Mouse (Mus musculus): ENCODE results near the gene Pcp4l1.

DNA sequence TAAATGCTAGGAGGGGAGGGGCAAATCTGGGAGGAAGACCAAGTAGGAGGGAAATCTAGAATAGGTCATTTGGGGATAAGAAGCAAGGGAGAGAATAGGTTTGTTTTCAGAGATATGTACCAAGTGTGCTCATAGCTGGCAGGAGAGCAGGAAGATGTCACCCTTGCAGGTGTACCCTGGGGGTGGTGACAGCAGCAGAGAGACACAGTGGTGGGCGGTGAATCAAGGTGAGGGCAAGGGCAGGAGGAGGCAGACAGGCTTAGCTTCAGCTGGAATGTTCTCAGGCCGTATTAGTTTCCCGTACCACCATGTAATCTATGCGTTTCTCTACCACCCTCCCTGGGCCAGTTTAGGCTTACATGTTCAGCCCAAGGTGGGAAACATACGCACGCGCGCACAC, 23.3 kb downstream of the Pcp4l1 start:
- TF ChIP-seq CTCF (IDR thresholded peaks at IDR 0.05; ENCODE audit: low read depth) = no peak
- TF ChIP-seq EP300 (IDR thresholded peaks at IDR 0.05; ENCODE audit: low read depth) = no peak

Data from heart, postnatal 0 days (tissue).